Mouse (Mus musculus) liver, adult 2 months (tissue): Measurements from ENCODE around the gene Vps35l.

Source experiments
- CTCF ChIP-seq: fragments of 200-500 bp; IDR thresholded peaks from 2 replicates; pipeline ENCODE4 v1.5.1; 2011; ENCODE audit warnings: low read depth, low read length, control low read depth
- POLR2A ChIP-seq: fragments of 200-500 bp; IDR thresholded peaks from 2 replicates; pipeline ENCODE4 v1.6.1; 2011; ENCODE audit warnings: low read length, control low read depth; ENCODE audit not compliant: insufficient read depth; ENCODE audit errors: extremely low read depth

GRCm38 (mm10) chr7:118714873-118715272 is 25.2 kb upstream of the Vps35l start:
- TF ChIP-seq CTCF, result no peak
- TF ChIP-seq POLR2A, result no peak
